Mouse (Mus musculus) Patski (cell line): ENCODE measurements around the gene Zc3h8. TPM values are rescaled to one million over a fixed set of nuclear protein-coding genes. Genes with fewer than 3 reads are reported as not detected.
A peak's percentile ranks its signal among the peaks of the same experiment; 100 is the strongest.

ENCODE experiments used
- ATAC-seq: fragments of 100-300 bp; one replicate; pipeline ENCODE4 v1.8.0; 2021
- CTCF ChIA-PET: fragments of 350-600 bp; sonication (Branson Sonifier 250); formaldehyde crosslinking; loops from one replicate; lab custom pipeline; 2022; ENCODE audit warnings: inconsistent platforms; lab: Charles Lee
- POLR2A ChIA-PET: fragments of 350-600 bp; sonication (Branson Sonifier 250); formaldehyde crosslinking; loops from one replicate; lab custom pipeline; 2022; ENCODE audit warnings: antibody characterized with exemption, inconsistent platforms; lab: Charles Lee
- DNase-seq: peaks from one replicate; pipeline ENCODE4 v3.0.0-alpha.2; 2011; ENCODE audit warnings: low read depth, low spot score
- H3K27me3 ChIP-seq: fragments of 371-371 bp; one replicate; pipeline ENCODE4 v1.5.1; 2021
- CTCF ChIP-seq: fragments of 100-300 bp; IDR thresholded peaks from one replicate; pipeline ENCODE4 v1.5.1; 2021
- in situ Hi-C: fragments of 300-500 bp; cut with MboI; formaldehyde crosslinking; loops from 3 replicates; pipeline ENCODE4 v1.11.1; 2018; ENCODE audit warnings: low pct_unique_long_range_greater_than_20kb, mixed read lengths
- polyA plus RNA-seq: library from polyadenylated mRNA; unstranded; gene quantifications from one replicate; pipeline ENCODE4 v1.2.3, GENCODE M21; 2021

Zc3h8 gene
- 8.5 TPM for polyA plus RNA-seq

DNA sequence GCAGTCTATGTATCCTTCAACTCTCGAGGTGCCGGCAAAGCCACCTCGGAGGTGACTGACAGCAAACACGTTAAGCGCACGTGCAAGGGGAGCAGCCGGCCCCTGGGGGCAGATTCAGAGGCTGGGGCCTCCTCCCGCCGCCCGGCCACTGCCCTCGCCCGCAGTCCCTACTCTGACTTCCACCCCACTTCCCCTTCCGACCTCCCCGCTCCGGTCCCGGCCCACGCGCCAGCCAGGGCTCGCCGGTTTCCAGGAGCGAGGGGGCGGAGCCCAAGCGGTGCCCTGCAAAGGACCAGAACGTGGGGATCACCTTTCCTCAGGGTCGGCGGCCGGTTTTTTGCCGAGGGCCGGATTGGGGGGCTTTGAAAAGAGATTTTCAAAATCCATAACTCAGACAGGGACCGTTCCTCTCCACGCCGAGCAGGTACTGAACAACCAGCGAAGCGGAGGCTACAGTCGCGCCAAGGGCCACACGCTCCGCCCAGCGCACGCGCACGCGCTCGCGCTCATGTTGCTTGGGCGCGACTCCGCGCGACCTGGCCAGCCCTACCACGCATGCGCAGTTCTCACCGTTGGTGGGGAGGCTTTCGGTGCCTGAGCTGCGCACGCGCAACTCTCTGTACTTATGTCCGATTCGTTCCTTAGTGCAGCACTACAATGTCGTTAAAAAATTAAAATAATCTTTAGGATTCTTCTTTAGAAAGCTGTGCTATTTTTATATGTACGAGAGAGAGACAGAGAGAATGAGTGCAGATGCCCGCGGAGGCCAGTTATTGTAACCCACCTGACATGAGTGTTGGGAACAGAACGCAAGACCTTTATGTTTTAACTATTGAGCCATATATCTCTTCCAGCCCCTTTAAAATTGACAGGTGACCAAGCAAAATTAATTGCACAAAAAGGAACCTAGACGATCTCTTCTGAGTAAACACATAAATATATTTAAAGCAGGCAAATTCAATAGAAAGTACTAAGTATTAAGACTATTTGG, at the start of gene Zc3h8:
TSS of gene Zc3h8 (minus strand) at position 540 of the 991 bp plus-strand sequence.
- no peaks in the 10 kb centered on the region for H3K27me3 ChIP-seq
- DNase-seq (peak; percentile 70), ATAC-seq (peak; percentile 90)
- ChIA-PET CTCF (interaction anchor here (1.5 kb wide), 1 partner anchor 111 kb away, joined by 4 read pairs; no protein-coding TSS in a partner anchor), POLR2A (interaction anchor here (0.6 kb wide), 1 partner anchor 286 kb away, joined by 4 read pairs; no protein-coding TSS in a partner anchor)
- in situ Hi-C loops: no loop called here
- TF ChIP-seq CTCF: no peak

DNA sequence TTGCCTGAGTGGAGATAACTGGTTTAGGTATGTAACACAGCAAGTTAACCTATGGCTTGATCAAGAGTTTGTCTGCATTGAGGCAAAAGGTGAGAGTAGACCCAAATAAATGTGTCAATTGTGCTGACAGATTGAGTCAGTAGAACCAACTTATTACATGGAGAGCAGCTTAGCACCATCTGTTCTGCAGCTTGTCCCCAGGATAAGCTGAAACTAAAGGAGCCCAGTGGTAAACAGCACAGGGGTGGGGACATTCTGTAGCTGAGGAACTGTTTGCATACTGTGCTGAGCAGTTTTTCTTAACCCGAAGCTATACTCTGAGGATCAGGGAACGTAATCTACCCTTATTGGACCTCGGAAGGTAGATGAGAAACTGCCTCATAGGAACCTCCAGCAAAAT, 40.9 kb upstream of the Zc3h8 start:
- ChIA-PET CTCF (interaction anchor here (1.3 kb wide), 1 partner anchor 15 kb away, joined by 3 read pairs; no protein-coding TSS in a partner anchor), POLR2A (no interaction called here)
- no peak for TF ChIP-seq CTCF
- no peak for ATAC-seq
- DNase-seq: no peak
- in situ Hi-C loops: no loop called here
- no peaks in the 10 kb centered on the region for H3K27me3 ChIP-seq

DNA sequence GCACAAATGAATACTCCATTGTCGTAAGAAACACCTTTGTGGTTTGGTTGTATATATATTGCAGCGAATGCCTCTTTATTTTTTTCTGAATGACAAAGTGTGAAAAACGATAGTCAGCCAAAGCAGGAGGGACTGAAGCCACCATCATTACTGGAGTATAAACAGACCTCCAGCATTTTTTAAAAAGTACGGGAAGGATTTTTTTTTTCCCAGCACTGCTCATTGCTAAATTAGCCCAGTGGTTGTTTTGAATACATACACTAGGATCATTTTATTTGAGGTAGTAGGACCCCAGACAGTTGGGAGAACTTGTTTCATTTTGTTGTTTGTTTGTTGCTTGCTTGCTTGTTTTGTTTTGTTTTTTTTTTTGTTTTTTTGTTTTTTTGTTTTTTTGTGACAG, 31.7 kb upstream of the Zc3h8 start:
- POLR2A ChIA-PET: no interaction called here
- no peak for TF ChIP-seq CTCF
- DNase-seq (no peak), ATAC-seq (no peak)
- in situ Hi-C loops: no loop called here
- H3K27me3 ChIP-seq: no peaks in the 10 kb centered on the region
- CTCF ChIA-PET: no interaction called here

GRCm38 (mm10) chr2:128972301-128972700, 28.4 kb upstream of the Zc3h8 start:
- ATAC-seq: no peak

DNA sequence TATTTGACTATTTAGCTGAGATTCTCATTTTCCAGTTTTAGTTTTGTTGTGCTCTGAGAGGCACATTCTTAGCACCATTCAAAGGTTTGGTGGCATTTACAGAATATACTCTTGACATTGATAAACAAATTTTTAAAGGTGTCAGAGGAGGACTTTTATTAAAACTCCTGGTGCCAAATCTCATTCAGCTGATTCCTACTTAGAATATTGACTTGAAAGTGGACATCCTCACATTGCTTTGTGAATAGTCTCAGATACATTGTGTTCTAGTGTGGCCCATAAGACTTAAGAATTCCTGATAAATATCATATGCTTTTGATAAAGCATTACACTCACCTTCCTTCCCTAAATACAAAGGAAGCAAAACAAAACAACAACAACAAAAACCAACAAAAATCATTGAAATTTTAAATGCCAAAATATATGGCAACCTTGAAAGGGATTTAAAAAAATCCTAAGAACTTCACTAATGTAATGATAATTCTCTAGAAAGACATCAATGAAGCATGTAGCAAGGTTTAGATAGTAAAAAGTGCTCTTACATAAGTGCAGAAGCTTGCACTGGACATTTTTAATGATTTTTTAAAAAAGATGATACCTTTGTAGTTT, 24.7 kb upstream of the Zc3h8 start:
- CTCF ChIA-PET: interaction anchor here (1.0 kb wide), 1 partner anchor 97 kb away, joined by 3 read pairs; the partner anchor contains the start of gene Ttl
- ATAC-seq (no peak), DNase-seq (no peak)
- POLR2A ChIA-PET: interaction anchor here (0.7 kb wide), 2 partner anchors 61 to 104 kb away, joined by 3 to 4 read pairs; no protein-coding TSS in a partner anchor
- H3K27me3 ChIP-seq: no peaks in the 10 kb centered on the region
- in situ Hi-C loops: no loop called here
- no peak for TF ChIP-seq CTCF

More at GRCm38 (mm10) chr2:128972301-128972700, 28.4 kb upstream of the Zc3h8 start:
- no peak for DNase-seq
- no peak for TF ChIP-seq CTCF
- ChIA-PET CTCF (interaction anchor here (1.0 kb wide), 1 partner anchor 24 kb away, joined by 4 read pairs; no protein-coding TSS in a partner anchor), POLR2A (no interaction called here)
- no peaks in the 10 kb centered on the region for H3K27me3 ChIP-seq
- in situ Hi-C loops: no loop called here

DNA sequence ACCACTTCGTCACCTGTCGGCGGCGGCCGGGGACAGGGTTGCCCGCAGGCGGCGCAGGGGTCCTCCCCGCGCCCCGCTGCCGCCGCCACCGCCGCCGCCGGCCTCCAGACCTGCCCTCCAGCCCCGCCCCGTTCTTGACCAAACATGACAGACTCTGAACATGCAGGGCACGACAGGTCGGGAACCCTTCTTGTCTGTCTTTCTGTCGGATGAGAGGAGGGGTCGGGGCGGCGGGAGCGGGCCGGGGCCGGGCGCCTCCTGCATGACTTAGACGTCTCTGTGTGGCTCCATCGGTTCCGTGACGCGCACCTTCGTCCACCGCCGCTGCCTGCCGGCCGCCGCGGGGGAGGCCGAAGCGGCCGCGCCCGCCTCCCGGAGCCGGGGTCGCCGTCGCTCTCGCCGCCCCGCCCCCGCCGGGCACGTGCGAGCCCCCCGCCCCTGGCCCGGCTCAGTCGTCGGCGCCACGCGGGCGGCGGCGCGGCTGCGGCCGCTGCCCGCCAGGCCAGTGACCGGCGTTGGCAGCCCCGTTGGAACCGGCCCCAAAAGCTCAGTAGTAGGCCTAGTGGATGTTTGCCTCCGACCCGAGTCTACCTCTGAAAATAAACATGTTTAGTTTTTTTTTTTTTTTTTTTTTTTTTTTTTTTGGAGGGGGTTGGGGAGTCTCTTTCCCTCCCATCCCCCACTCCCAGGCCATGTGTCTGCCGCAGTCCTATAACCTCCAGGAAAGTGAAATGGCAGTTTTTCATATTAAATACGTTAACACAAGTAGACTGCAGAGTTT, 24.0 kb upstream of the Zc3h8 start, which contains the start of gene Gm10762:
TSS of gene Gm10762 (minus strand) at position 65 of the 781 bp plus-strand sequence.
- CTCF ChIA-PET: no interaction called here
- no peaks in the 10 kb centered on the region for H3K27me3 ChIP-seq
- POLR2A ChIA-PET: interaction anchor here (0.7 kb wide), 1 partner anchor 104 kb away, joined by 4 read pairs; no protein-coding TSS in a partner anchor
- DNase-seq (no peak), ATAC-seq (peak; percentile 84)
- no peak for TF ChIP-seq CTCF
- in situ Hi-C loops: no loop called here

DNA sequence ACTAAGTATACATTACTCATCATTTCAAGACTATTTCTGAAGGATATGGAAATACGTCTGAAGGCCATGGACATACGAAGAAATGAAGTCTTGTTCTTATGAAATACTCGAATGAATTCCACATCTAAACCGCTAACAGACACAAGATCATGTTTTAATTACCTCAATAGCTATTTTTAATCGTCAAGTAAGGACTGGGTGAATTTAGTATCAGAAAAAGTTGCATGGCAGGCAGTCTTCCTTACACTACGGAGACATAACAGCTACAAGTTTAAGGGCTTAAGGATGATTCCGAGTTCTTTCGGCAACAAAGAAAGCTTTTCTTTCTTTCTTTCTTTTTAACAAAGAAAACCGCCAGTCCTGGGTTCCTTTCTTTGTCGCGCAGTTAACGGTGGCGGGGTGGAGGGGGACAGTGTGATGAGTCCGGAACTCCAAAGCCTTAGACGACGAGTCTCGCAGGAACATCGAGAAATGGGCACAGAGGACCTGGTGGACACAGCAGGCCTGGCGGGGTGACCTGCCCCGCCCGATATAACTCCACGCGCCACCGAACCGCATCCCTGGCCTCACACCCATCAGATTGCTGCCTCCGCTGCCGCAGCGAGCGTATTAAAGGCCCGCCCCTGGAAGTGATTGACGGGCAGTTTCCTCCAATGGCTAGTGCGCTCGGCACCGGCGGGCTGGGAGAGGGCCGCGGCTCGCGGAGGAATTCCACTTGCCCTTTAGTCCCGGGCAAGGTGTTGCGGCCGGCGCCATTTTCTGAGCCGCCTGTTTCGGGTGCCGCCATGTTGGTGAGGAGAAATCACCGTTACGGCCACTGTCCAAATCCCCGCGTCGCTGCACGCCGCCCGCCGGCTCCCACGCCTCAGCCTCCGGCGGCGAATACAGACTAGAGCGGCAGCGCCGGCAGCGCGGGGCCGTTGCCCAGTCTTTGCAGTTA, 23.0 kb upstream of the Zc3h8 start, which contains the start of gene Zc3h6:
TSS of gene Zc3h6 (plus strand) at position 762 of the 940 bp plus-strand sequence.
- ChIA-PET POLR2A (interaction anchor here (0.6 to 1.4 kb wide), 7 partner anchors 12 to 522 kb away, joined by 3 to 7 read pairs (median 4); no protein-coding TSS in a partner anchor), CTCF (interaction anchor here (1.0 to 1.3 kb wide), 4 partner anchors 11 to 69 kb away, joined by 4 to 8 read pairs (median 4); no protein-coding TSS in a partner anchor)
- no peaks in the 10 kb centered on the region for H3K27me3 ChIP-seq
- no peak for TF ChIP-seq CTCF
- in situ Hi-C loops: no loop called here
- DNase-seq: peak; percentile 83
- ATAC-seq: peak; percentile 94

- ATAC-seq (no peak), DNase-seq (no peak)
- in situ Hi-C loops: no loop called here
- no peaks in the 10 kb centered on the region for H3K27me3 ChIP-seq
- POLR2A ChIA-PET: interaction anchor here (0.6 to 1.4 kb wide), 7 partner anchors 11 to 521 kb away, joined by 3 to 7 read pairs (median 4); no protein-coding TSS in a partner anchor
- CTCF ChIA-PET: interaction anchor here (1.0 to 1.3 kb wide), 4 partner anchors 10 to 70 kb away, joined by 4 to 8 read pairs (median 4); no protein-coding TSS in a partner anchor
- TF ChIP-seq CTCF: no peak
Observed at GRCm38 (mm10) chr2:128966236-128966635, 22.4 kb upstream of the Zc3h8 start.
